Mouse (Mus musculus): ENCODE results near the gene Abhd2. TPM values are rescaled to one million over a fixed set of nuclear protein-coding genes. Genes with fewer than 3 reads are reported as not detected.

The Abhd2 gene
- polyA plus RNA-seq, 1 experiment from 2014 or later, result 16.3 TPM

DNA sequence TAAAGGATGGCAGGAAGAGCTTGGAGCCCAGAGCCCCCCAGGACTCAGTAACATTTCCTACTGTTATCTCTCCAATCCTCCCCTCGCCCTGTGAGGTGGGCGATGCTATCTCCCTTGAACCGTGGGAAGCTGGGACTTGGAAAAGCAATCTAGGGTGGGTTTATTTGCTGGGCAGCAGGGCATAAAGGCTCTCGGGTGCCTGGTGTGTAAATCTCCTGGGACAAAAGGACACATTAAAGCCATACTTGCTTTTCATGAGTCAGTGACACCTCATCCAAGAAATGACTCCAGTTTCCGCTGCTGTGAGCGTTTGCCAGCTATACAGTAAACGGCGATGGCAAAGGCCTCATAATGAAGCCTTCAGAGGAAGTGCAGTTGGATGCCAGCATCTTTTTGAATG is 50.9 kb downstream of the Abhd2 start:
- H3K9ac ChIP-seq (ENCODE audit: low read depth, low read length), result no peak overlapping the region
- no peak for ATAC-seq
- H3K36me3 ChIP-seq (ENCODE audit: control insufficient read depth, insufficient read depth, low read length), result peaks cover 17% of the 10 kb centered on the region
- H3K4me3 ChIP-seq (ENCODE audit: low read length), result no peak overlapping the region
- H3K4me2 ChIP-seq (ENCODE audit: low read length), result no peak overlapping the region
- no peaks in the 10 kb centered on the region for H3K9me3 ChIP-seq (ENCODE audit: control insufficient read depth, low read length)
- no peak overlapping the region for H3K27ac ChIP-seq (ENCODE audit: low read depth, low read length)
- no peaks in the 10 kb centered on the region for H3K27me3 ChIP-seq (replicated peaks; ENCODE audit: control insufficient read depth, insufficient read depth, low read length)
- H3K4me1 ChIP-seq (ENCODE audit: control insufficient read depth, insufficient read depth, low read depth, low read length), result peaks cover 2% of the 10 kb centered on the region; the same call in 1 of the 2 replicates
- 61% methylated on average over 8 of the region's 8 CpGs for WGBS

- Histone ChIP-seq H3K36me3 (ENCODE audit: control insufficient read depth, insufficient read depth, low read length) (peaks cover 20% of the 10 kb centered on the region), H3K9me3 (ENCODE audit: control insufficient read depth, low read length) (no peaks in the 10 kb centered on the region), H3K27me3 (replicated peaks; ENCODE audit: control insufficient read depth, insufficient read depth, low read length) (no peaks in the 10 kb centered on the region), H3K4me1 (ENCODE audit: control insufficient read depth, insufficient read depth, low read depth, low read length) (no peaks in the 10 kb centered on the region), H3K4me2 (ENCODE audit: low read length) (no peak overlapping the region), H3K9ac (ENCODE audit: low read depth, low read length) (no peak overlapping the region), H3K27ac (ENCODE audit: low read depth, low read length) (no peak overlapping the region), H3K4me3 (ENCODE audit: low read length) (no peak overlapping the region)
- WGBS, result 88% methylated on average over 5 of the region's 5 CpGs
- ATAC-seq, result no peak
These were observed 55.8 kb downstream of the Abhd2 start for GRCm38 (mm10) chr7:79328769-79329168.

GRCm38 (mm10) chr7:79331197-79331596 is 58.2 kb downstream of the Abhd2 start:
- WGBS, result 27% methylated on average over 10 of the region's 10 CpGs
- ATAC-seq, result no peak
- H3K27me3 ChIP-seq (replicated peaks; ENCODE audit: control insufficient read depth, insufficient read depth, low read length), result no peaks in the 10 kb centered on the region
- no peak overlapping the region for H3K27ac ChIP-seq (ENCODE audit: low read depth, low read length)
- no peaks in the 10 kb centered on the region for H3K4me1 ChIP-seq (ENCODE audit: control insufficient read depth, insufficient read depth, low read depth, low read length)
- H3K4me3 ChIP-seq (ENCODE audit: low read length), result no peak overlapping the region
- no peak overlapping the region for H3K9ac ChIP-seq (ENCODE audit: low read depth, low read length)
- H3K36me3 ChIP-seq (ENCODE audit: control insufficient read depth, insufficient read depth, low read length), result peaks cover 9% of the 10 kb centered on the region; the same call in 1 of the 2 replicates
- H3K9me3 ChIP-seq (ENCODE audit: control insufficient read depth, low read length), result no peaks in the 10 kb centered on the region
- no peak overlapping the region for H3K4me2 ChIP-seq (ENCODE audit: low read length)

- H3K36me3 ChIP-seq (ENCODE audit: control insufficient read depth, insufficient read depth, low read length), result 0 out of 2 replicates have a peak, but pooled peaks cover 3% of the 10 kb centered on the region
- no peak overlapping the region for H3K4me2 ChIP-seq (ENCODE audit: low read length)
- no peak overlapping the region for H3K9ac ChIP-seq (ENCODE audit: low read depth, low read length)
- H3K9me3 ChIP-seq (ENCODE audit: control insufficient read depth, low read length), result no peaks in the 10 kb centered on the region
- WGBS, result 75% methylated on average over 3 of the region's 3 CpGs
- no peak overlapping the region for H3K27ac ChIP-seq (ENCODE audit: low read depth, low read length)
- H3K4me3 ChIP-seq (ENCODE audit: low read length), result no peak overlapping the region
- no peak for ATAC-seq
- no peaks in the 10 kb centered on the region for H3K4me1 ChIP-seq (ENCODE audit: control insufficient read depth, insufficient read depth, low read depth, low read length)
- H3K27me3 ChIP-seq (replicated peaks; ENCODE audit: control insufficient read depth, insufficient read depth, low read length), result no peaks in the 10 kb centered on the region
These were observed 60.4 kb downstream of the Abhd2 start for GRCm38 (mm10) chr7:79333419-79333818.

- Histone ChIP-seq H3K4me2 (ENCODE audit: low read length) (no peak overlapping the region), H3K27ac (ENCODE audit: low read depth, low read length) (no peak overlapping the region), H3K4me3 (ENCODE audit: low read length) (no peak overlapping the region), H3K36me3 (ENCODE audit: control insufficient read depth, insufficient read depth, low read length) (no peaks in the 10 kb centered on the region), H3K27me3 (replicated peaks; ENCODE audit: control insufficient read depth, insufficient read depth, low read length) (no peaks in the 10 kb centered on the region), H3K4me1 (ENCODE audit: control insufficient read depth, insufficient read depth, low read depth, low read length) (no peaks in the 10 kb centered on the region), H3K9me3 (ENCODE audit: control insufficient read depth, low read length) (no peaks in the 10 kb centered on the region), H3K9ac (ENCODE audit: low read depth, low read length) (no peak overlapping the region)
- ATAC-seq, result no peak
- WGBS, result 91% methylated on average over 8 of the region's 8 CpGs
These were observed 63.4 kb downstream of the Abhd2 start for GRCm38 (mm10) chr7:79336362-79336910.

GRCm38 (mm10) chr7:79345902-79346301 is 72.9 kb downstream of the Abhd2 start:
- 61% methylated on average over 4 of the region's 4 CpGs for WGBS
- Histone ChIP-seq H3K9me3 (ENCODE audit: control insufficient read depth, low read length) (no peaks in the 10 kb centered on the region), H3K4me2 (ENCODE audit: low read length) (no peak overlapping the region), H3K4me1 (ENCODE audit: control insufficient read depth, insufficient read depth, low read depth, low read length) (peaks cover 3% of the 10 kb centered on the region; the same call in 1 of the 2 replicates), H3K9ac (ENCODE audit: low read depth, low read length) (no peak overlapping the region), H3K27ac (ENCODE audit: low read depth, low read length) (no peak overlapping the region), H3K27me3 (replicated peaks; ENCODE audit: control insufficient read depth, insufficient read depth, low read length) (no peaks in the 10 kb centered on the region), H3K4me3 (ENCODE audit: low read length) (no peak overlapping the region), H3K36me3 (ENCODE audit: control insufficient read depth, insufficient read depth, low read length) (peaks cover 31% of the 10 kb centered on the region)
- ATAC-seq, result no peak

DNA sequence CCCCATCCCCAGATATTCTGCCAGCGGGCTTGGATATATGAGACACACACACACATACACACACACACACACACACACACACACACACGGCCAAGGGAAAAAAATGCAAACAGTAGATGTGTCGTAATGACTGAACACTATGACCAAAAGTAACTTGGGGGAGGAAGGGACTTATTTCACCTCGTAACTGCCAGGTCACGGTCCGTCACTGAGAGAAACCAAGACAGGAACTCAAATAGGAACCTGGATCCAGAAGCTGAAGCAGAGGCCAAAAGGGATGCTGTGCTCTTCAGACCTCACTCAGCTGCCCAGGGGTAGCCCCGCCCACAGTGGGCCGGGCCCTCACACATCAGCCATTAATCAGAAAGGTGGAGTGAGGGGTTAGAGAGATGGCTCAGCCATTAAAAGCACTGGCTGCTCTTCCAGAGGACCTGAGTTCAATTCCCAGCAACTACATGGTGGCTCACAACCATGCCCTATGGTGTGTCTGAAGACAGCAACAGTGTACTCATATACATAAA is 73.6 kb downstream of the Abhd2 start:
- Histone ChIP-seq H3K4me1 (ENCODE audit: control insufficient read depth, insufficient read depth, low read depth, low read length) (peaks cover 3% of the 10 kb centered on the region; the same call in 1 of the 2 replicates), H3K9ac (ENCODE audit: low read depth, low read length) (no peak overlapping the region), H3K4me2 (ENCODE audit: low read length) (no peak overlapping the region), H3K4me3 (ENCODE audit: low read length) (no peak overlapping the region), H3K9me3 (ENCODE audit: control insufficient read depth, low read length) (no peaks in the 10 kb centered on the region), H3K36me3 (ENCODE audit: control insufficient read depth, insufficient read depth, low read length) (peaks cover 34% of the 10 kb centered on the region), H3K27ac (ENCODE audit: low read depth, low read length) (no peak overlapping the region), H3K27me3 (replicated peaks; ENCODE audit: control insufficient read depth, insufficient read depth, low read length) (no peaks in the 10 kb centered on the region)
- no peak for ATAC-seq
- WGBS, result 81% methylated on average over 8 of the region's 8 CpGs

DNA sequence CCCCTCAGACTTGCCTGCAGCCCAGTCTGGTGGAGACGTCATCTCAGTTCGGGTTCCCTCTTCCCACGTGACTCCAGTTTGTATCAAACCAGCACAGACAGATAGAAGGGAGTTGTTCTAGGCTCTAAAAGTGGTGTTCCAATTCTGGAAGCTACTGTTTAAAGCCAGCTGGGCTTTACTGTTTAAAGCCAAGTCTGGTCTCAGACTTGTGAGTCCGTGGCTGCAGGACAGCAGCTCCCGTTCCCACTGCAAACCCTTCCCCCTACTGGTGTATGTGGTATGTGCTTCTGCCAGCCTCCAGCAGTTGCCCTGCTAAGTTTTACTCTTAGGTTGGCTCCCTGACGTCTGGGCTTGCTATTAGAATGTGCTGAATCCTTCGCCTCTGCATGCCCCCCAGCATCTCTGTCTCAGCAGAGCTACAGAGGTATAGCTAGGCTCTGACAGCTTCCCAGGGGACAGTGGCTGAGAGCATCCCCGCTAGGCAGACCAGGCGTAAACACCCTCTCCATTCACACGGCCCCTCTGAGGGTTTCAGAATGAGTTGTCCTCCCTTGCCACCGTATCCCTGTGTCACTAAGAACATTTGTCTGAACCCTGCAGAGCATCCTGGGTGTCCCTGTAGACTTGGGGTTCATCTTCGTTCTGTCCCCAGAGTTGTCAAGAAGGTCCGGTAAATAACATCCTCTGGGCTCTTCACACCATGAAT is 74.3 kb downstream of the Abhd2 start:
- Histone ChIP-seq H3K9ac (ENCODE audit: low read depth, low read length) (no peak overlapping the region), H3K4me3 (ENCODE audit: low read length) (no peak overlapping the region), H3K9me3 (ENCODE audit: control insufficient read depth, low read length) (no peaks in the 10 kb centered on the region), H3K27ac (ENCODE audit: low read depth, low read length) (no peak overlapping the region), H3K27me3 (replicated peaks; ENCODE audit: control insufficient read depth, insufficient read depth, low read length) (no peaks in the 10 kb centered on the region), H3K4me2 (ENCODE audit: low read length) (no peak overlapping the region), H3K36me3 (ENCODE audit: control insufficient read depth, insufficient read depth, low read length) (peaks cover 39% of the 10 kb centered on the region), H3K4me1 (ENCODE audit: control insufficient read depth, insufficient read depth, low read depth, low read length) (peaks cover 3% of the 10 kb centered on the region; the same call in 1 of the 2 replicates)
- WGBS, result 67% methylated on average over 13 of the region's 13 CpGs
- ATAC-seq, result no peak

GRCm38 (mm10) chr7:79348816-79349215 is 75.8 kb downstream of the Abhd2 start:
- no peak overlapping the region for H3K9ac ChIP-seq (ENCODE audit: low read depth, low read length)
- no peaks in the 10 kb centered on the region for H3K9me3 ChIP-seq (ENCODE audit: control insufficient read depth, low read length)
- no peaks in the 10 kb centered on the region for H3K27me3 ChIP-seq (replicated peaks; ENCODE audit: control insufficient read depth, insufficient read depth, low read length)
- H3K4me1 ChIP-seq (ENCODE audit: control insufficient read depth, insufficient read depth, low read depth, low read length), result peaks cover 3% of the 10 kb centered on the region; the same call in 1 of the 2 replicates
- no peak for ATAC-seq
- peaks cover 38% of the 10 kb centered on the region for H3K36me3 ChIP-seq (ENCODE audit: control insufficient read depth, insufficient read depth, low read length)
- no peak overlapping the region for H3K27ac ChIP-seq (ENCODE audit: low read depth, low read length)
- H3K4me3 ChIP-seq (ENCODE audit: low read length), result no peak overlapping the region
- H3K4me2 ChIP-seq (ENCODE audit: low read length), result no peak overlapping the region
- 92% methylated on average over 8 of the region's 8 CpGs for WGBS
